Mouse (Mus musculus): ENCODE results near the gene 1700016H13Rik. TPM values are rescaled to one million over a fixed set of nuclear protein-coding genes. Genes with fewer than 3 reads are reported as not detected.
A peak's percentile ranks its signal among the peaks of the same experiment; 100 is the strongest.

1700016H13Rik gene
- polyA plus RNA-seq, 1 experiment from 2014 or later = 0.25 TPM

GRCm38 (mm10) chr5:103654780-103655179 is 1.0 kb downstream of the 1700016H13Rik start:
- Histone ChIP-seq H3K27me3 (ENCODE audit: control insufficient read depth, insufficient read depth, low read length) (no peaks in the 10 kb centered on the region), H3K9me3 (ENCODE audit: control insufficient read depth, low read length) (no peaks in the 10 kb centered on the region), H3K9ac (ENCODE audit: low read length) (no peak overlapping the region), H3K4me3 (ENCODE audit: low read depth, low read length) (no peak overlapping the region; the same call in 1 of the 2 replicates), H3K4me2 (no peak overlapping the region), H3K4me1 (ENCODE audit: control insufficient read depth, insufficient read depth, low read length) (no peaks in the 10 kb centered on the region), H3K27ac (ENCODE audit: low read depth, low read length) (no peak overlapping the region), H3K36me3 (ENCODE audit: control insufficient read depth, insufficient read depth, low read length) (no peaks in the 10 kb centered on the region)
- 82% methylated on average over 4 of the region's 4 CpGs for WGBS
- ATAC-seq (ENCODE audit: low FRiP score) = no peak
- DNase-seq (ENCODE audit: low spot score, missing footprints) = no peak

- H3K27me3 ChIP-seq (ENCODE audit: control insufficient read depth, insufficient read depth, low read length) = no peaks in the 10 kb centered on the region
- no peaks in the 10 kb centered on the region for H3K4me1 ChIP-seq (ENCODE audit: control insufficient read depth, insufficient read depth, low read length)
- H3K9me3 ChIP-seq (ENCODE audit: control insufficient read depth, low read length) = no peaks in the 10 kb centered on the region
- H3K9ac ChIP-seq (ENCODE audit: low read length) = no peak overlapping the region
- no peak overlapping the region for H3K4me3 ChIP-seq (ENCODE audit: low read depth, low read length)
- H3K36me3 ChIP-seq (ENCODE audit: control insufficient read depth, insufficient read depth, low read length) = no peaks in the 10 kb centered on the region
- ATAC-seq (ENCODE audit: low FRiP score) (no peak), DNase-seq (ENCODE audit: low spot score, missing footprints) (no peak)
- WGBS = 27% methylated on average over 6 of the region's 6 CpGs
- H3K27ac ChIP-seq (ENCODE audit: low read depth, low read length) = no peak overlapping the region
- no peak overlapping the region for H3K4me2 ChIP-seq
Measured at GRCm38 (mm10) chr5:103654225-103654624, 1.6 kb downstream of the 1700016H13Rik start.

- ATAC-seq (ENCODE audit: low FRiP score) (no peak), DNase-seq (ENCODE audit: low spot score, missing footprints) (peak; percentile 72)
- whole genome bisulfite sequencing = 87% methylated on average over 3 of the region's 3 CpGs
Measured at GRCm38 (mm10) chr5:103647320-103647719, 8.5 kb downstream of the 1700016H13Rik start.

GRCm38 (mm10) chr5:103644167-103644566 is 11.6 kb downstream of the 1700016H13Rik start:
- Histone ChIP-seq H3K36me3 (ENCODE audit: control insufficient read depth, insufficient read depth, low read length) (no peaks in the 10 kb centered on the region), H3K4me2 (no peak overlapping the region), H3K27me3 (ENCODE audit: control insufficient read depth, insufficient read depth, low read length) (no peaks in the 10 kb centered on the region), H3K27ac (ENCODE audit: low read depth, low read length) (no peak overlapping the region), H3K9me3 (ENCODE audit: control insufficient read depth, low read length) (no peaks in the 10 kb centered on the region), H3K4me3 (ENCODE audit: low read depth, low read length) (no peak overlapping the region), H3K9ac (ENCODE audit: low read length) (no peak overlapping the region), H3K4me1 (ENCODE audit: control insufficient read depth, insufficient read depth, low read length) (no peaks in the 10 kb centered on the region)
- 90% methylated on average over 1 of the region's 1 CpGs for WGBS
- no peak for ATAC-seq (ENCODE audit: low FRiP score)
- no peak for DNase-seq (ENCODE audit: low spot score, missing footprints)

More at GRCm38 (mm10) chr5:103647320-103647719, 8.5 kb downstream of the 1700016H13Rik start:
- Histone ChIP-seq H3K9me3 (ENCODE audit: control insufficient read depth, low read length) (no peaks in the 10 kb centered on the region), H3K4me1 (ENCODE audit: control insufficient read depth, insufficient read depth, low read length) (no peaks in the 10 kb centered on the region), H3K4me3 (ENCODE audit: low read depth, low read length) (no peak overlapping the region), H3K27me3 (ENCODE audit: control insufficient read depth, insufficient read depth, low read length) (no peaks in the 10 kb centered on the region), H3K27ac (ENCODE audit: low read depth, low read length) (no peak overlapping the region), H3K36me3 (ENCODE audit: control insufficient read depth, insufficient read depth, low read length) (no peaks in the 10 kb centered on the region), H3K4me2 (no peak overlapping the region), H3K9ac (ENCODE audit: low read length) (no peak overlapping the region)

DNA sequence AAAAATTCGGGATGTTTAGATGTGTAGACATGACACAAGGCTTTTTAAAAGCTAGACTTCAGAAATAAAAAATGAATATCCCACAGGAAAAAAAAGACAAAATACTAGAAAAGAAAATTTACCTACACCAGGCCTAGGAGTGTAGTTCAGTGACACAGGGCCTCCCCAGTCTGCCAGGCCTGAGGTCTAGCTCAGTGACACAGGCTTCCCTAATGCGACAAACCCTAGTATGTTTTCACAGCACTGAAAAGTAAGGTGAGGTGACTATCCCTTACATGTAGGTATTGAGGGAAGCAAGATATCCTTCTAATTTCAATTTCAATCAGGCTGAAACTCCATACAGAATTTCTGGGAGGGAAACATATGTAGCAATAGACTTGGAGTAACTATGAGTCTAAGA is 18.6 kb downstream of the 1700016H13Rik start:
- ATAC-seq (ENCODE audit: low FRiP score) (no peak), DNase-seq (ENCODE audit: low spot score, missing footprints) (no peak)
- H3K27ac ChIP-seq (ENCODE audit: low read depth, low read length) = no peak overlapping the region
- H3K4me3 ChIP-seq (ENCODE audit: low read depth, low read length) = no peak overlapping the region
- 89% methylated on average over 2 of the region's 2 CpGs for WGBS
- no peaks in the 10 kb centered on the region for H3K9me3 ChIP-seq (ENCODE audit: control insufficient read depth, low read length)
- H3K9ac ChIP-seq (ENCODE audit: low read length) = no peak overlapping the region
- no peaks in the 10 kb centered on the region for H3K36me3 ChIP-seq (ENCODE audit: control insufficient read depth, insufficient read depth, low read length)
- H3K27me3 ChIP-seq (ENCODE audit: control insufficient read depth, insufficient read depth, low read length) = no peaks in the 10 kb centered on the region
- H3K4me1 ChIP-seq (ENCODE audit: control insufficient read depth, insufficient read depth, low read length) = no peaks in the 10 kb centered on the region
- H3K4me2 ChIP-seq = no peak overlapping the region

DNA sequence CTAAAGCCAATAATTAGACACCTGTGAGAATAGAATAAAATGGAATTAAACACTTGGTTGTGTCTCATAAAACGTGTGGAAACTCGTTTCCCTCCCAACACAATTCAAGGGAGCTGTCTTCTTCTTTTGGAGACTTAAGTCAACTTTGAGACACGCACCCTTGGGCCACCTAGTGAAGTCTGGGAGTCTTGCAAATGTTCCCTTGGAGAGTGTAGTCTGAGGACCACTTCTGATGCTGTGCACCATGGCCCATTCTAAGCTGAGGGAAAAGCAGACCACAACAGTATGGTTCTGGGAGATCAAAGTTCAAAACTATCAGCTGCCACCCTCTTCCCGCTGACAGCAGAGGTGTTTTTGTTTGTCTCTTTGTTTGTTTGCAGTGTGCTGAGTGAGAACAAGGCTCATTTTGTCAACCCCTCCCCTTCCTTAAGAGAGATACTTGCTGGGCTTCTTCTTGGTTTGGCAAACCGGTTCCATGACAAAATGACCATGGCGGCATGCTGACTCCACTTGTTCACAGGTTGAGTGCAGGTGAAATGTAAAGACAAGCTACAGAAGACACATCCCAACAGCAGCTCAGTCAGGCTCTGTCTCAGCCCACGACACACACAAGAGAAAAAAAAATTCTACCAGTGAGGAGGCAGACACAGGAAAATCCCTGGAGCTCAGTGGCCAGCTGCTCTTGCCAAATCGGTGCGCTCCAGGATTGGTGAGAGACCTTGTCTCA is 25.8 kb downstream of the 1700016H13Rik start:
- WGBS = 84% methylated on average over 9 of the region's 9 CpGs
- no peak for ATAC-seq (ENCODE audit: low FRiP score)
- DNase-seq (ENCODE audit: low spot score, missing footprints) = no peak
- no peaks in the 10 kb centered on the region for H3K9me3 ChIP-seq (ENCODE audit: control insufficient read depth, low read length)
- no peaks in the 10 kb centered on the region for H3K36me3 ChIP-seq (ENCODE audit: control insufficient read depth, insufficient read depth, low read length)
- no peaks in the 10 kb centered on the region for H3K4me1 ChIP-seq (ENCODE audit: control insufficient read depth, insufficient read depth, low read length)
- H3K9ac ChIP-seq (ENCODE audit: low read length) = no peak overlapping the region
- no peak overlapping the region for H3K27ac ChIP-seq (ENCODE audit: low read depth, low read length)
- no peaks in the 10 kb centered on the region for H3K27me3 ChIP-seq (ENCODE audit: control insufficient read depth, insufficient read depth, low read length)
- no peak overlapping the region for H3K4me2 ChIP-seq
- no peak overlapping the region for H3K4me3 ChIP-seq (ENCODE audit: low read depth, low read length)

- no peaks in the 10 kb centered on the region for H3K4me1 ChIP-seq (ENCODE audit: control insufficient read depth, insufficient read depth, low read length)
- DNase-seq (ENCODE audit: low spot score, missing footprints) = no peak
- no peak within 1 kb of the TSS for H3K4me2 ChIP-seq
- ATAC-seq (ENCODE audit: low FRiP score) = no peak
- H3K9me3 ChIP-seq (ENCODE audit: control insufficient read depth, low read length) = no peaks in the 10 kb centered on the region
- H3K4me3 ChIP-seq (ENCODE audit: low read depth, low read length) = no peak within 1 kb of the TSS
- 84% methylated on average over 17 of the region's 17 CpGs for WGBS
- no peak within 1 kb of the TSS for H3K27ac ChIP-seq (ENCODE audit: low read depth, low read length)
- H3K36me3 ChIP-seq (ENCODE audit: control insufficient read depth, insufficient read depth, low read length) = no peaks in the 10 kb centered on the region
- no peaks in the 10 kb centered on the region for H3K27me3 ChIP-seq (ENCODE audit: control insufficient read depth, insufficient read depth, low read length)
- H3K9ac ChIP-seq (ENCODE audit: low read length) = no peak within 1 kb of the TSS
Measured at GRCm38 (mm10) chr5:103629111-103629764, 26.6 kb downstream of the 1700016H13Rik start, which contains the start of gene Slc10a6. Gene Slc10a6 (minus strand): TSS chr5:103629403.

DNA sequence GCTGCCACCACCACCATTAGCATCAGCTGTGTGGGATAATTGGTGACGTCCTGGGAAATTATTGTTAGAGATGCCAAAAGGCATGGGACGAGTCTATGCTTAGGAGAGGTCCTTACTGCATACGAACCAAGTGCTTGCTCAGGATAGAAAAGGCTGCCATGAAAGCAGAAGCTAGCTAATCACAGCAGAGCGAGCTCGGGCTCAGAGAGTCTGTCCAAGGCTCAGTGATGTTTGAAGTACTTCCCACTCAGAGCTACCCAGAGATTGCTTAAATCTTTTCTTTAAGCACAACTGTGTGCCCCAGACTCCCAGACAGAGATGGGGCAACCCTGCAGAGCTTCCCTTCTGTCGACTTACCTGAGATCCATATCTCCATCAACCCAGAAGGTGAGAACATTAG is 27.3 kb downstream of the 1700016H13Rik start:
- Histone ChIP-seq H3K4me1 (ENCODE audit: control insufficient read depth, insufficient read depth, low read length) (no peaks in the 10 kb centered on the region), H3K27me3 (ENCODE audit: control insufficient read depth, insufficient read depth, low read length) (no peaks in the 10 kb centered on the region), H3K36me3 (ENCODE audit: control insufficient read depth, insufficient read depth, low read length) (no peaks in the 10 kb centered on the region), H3K4me3 (ENCODE audit: low read depth, low read length) (no peak overlapping the region), H3K4me2 (no peak overlapping the region), H3K9me3 (ENCODE audit: control insufficient read depth, low read length) (no peaks in the 10 kb centered on the region), H3K27ac (ENCODE audit: low read depth, low read length) (no peak overlapping the region), H3K9ac (ENCODE audit: low read length) (no peak overlapping the region)
- no peak for DNase-seq (ENCODE audit: low spot score, missing footprints)
- WGBS = 88% methylated on average over 6 of the region's 6 CpGs
- no peak for ATAC-seq (ENCODE audit: low FRiP score)

DNA sequence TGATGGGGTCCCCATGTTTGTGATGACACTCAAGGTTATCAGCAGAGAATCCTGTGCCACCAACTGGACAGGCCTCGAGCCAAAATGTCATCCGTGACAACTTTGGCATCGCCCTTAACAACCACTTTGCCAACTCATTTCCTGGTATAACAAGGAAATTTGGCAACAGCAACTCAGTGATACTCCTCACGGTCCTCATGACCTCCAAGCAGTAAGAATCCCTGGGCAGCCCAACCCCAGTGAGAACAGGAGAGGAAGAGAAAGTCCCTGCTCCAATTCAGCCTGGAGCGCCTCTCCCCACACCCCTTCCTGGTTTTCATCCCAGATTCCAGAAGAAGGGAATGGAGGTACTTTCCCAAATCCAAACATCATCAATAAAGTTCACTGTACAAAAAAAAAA is 31.0 kb downstream of the 1700016H13Rik start:
- ATAC-seq (ENCODE audit: low FRiP score) (no peak), DNase-seq (ENCODE audit: low spot score, missing footprints) (no peak)
- Histone ChIP-seq H3K9me3 (ENCODE audit: control insufficient read depth, low read length) (no peaks in the 10 kb centered on the region), H3K36me3 (ENCODE audit: control insufficient read depth, insufficient read depth, low read length) (no peaks in the 10 kb centered on the region), H3K4me2 (no peak overlapping the region), H3K4me1 (ENCODE audit: control insufficient read depth, insufficient read depth, low read length) (no peaks in the 10 kb centered on the region), H3K9ac (ENCODE audit: low read length) (no peak overlapping the region), H3K27ac (ENCODE audit: low read depth, low read length) (no peak overlapping the region), H3K4me3 (ENCODE audit: low read depth, low read length) (no peak overlapping the region), H3K27me3 (ENCODE audit: control insufficient read depth, insufficient read depth, low read length) (no peaks in the 10 kb centered on the region)
- WGBS = 94% methylated on average over 5 of the region's 5 CpGs

Data from midbrain, embryonic 11.5 days (tissue).